Mouse (Mus musculus): ENCODE measurements around the gene Ino80. TPM values are rescaled to one million over a fixed set of nuclear protein-coding genes. Genes with fewer than 3 reads are reported as not detected.

Ino80 gene
- polyA plus RNA-seq, 1 experiment: 9.9 TPM

DNA sequence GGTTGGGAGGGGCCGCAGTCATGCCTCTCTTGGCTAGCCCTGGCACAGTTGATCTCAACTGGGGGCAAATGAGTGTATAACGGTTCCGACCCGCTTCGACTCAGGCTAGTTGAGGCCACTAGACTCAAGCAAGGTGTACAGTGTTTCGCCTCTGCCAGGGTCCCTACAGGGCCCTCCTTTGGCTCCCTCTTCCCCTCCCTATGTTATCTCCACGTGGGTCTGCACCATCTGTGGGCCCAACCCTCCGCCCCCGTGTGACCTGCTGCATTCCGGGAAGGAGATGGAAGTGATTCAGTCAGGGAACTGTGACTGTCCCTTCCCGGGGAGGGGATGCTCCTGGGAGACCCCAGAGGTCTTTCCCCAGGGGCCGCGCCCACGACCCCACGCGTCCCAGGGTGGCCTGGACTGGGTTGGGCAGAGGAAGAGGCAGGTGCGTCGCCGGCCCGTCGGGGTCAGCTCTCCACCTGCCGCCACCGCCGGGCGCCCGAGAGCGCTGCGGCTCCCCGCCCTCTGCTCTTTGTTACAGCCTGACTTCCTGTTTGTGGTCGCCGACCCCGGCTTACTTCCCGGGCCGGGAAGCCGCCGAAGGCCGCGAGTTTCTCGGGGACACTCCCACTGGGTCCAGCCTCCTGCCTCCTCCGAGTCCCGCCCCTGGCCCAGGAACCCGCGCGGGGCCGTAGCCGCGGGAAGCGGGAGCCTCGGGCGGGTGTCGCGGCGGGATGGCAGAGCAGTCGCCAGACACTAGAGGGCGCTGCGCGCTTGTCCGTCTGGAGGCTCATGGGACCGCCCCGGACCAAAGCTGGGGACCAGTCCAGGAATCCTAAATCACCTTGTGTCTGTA lies 139.8 kb downstream of the Ino80 start:
- peak overlapping the region; percentile 74 for H3K27ac ChIP-seq (ENCODE audit: control insufficient read depth, insufficient read depth, low read depth, low read length, poor library complexity)
- WGBS: 5% methylated on average over 60 of the region's 60 CpGs
- TF ChIP-seq CTCF (IDR thresholded peaks at IDR 0.05; ENCODE audit: control insufficient read depth, insufficient read depth, low read length): peak; percentile 81
- peak; percentile 46; the same call in 1 of the 2 replicates for TF ChIP-seq POLR2A (IDR thresholded peaks at IDR 0.05; ENCODE audit: borderline replicate concordance, control insufficient read depth, low read depth, low read length)

DNA sequence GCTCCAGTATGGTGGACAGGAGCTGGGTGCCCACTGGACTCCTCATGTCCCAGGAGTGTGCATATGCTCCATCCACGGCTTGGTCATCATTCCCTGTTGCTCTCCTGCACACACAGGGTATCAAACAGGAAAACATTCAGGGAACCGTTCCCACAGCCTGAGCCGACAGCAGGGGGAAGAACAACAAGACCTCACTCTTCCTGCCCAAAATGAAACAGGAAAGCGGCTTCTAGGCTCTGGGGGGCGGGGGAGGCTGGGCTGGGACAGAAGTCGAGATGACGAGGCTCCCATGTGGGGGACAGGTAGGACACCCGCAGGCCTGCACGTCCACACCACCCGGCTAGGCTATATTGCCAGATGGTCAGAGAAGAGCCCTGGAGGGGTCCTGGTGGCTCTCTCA lies 141.0 kb downstream of the Ino80 start:
- TF ChIP-seq POLR2A (IDR thresholded peaks at IDR 0.05; ENCODE audit: borderline replicate concordance, control insufficient read depth, low read depth, low read length) (no peak), CTCF (IDR thresholded peaks at IDR 0.05; ENCODE audit: control insufficient read depth, insufficient read depth, low read length) (no peak)
- H3K27ac ChIP-seq (ENCODE audit: control insufficient read depth, insufficient read depth, low read depth, low read length, poor library complexity): peak overlapping the region; percentile 19; the same call in 1 of the 2 replicates

More for the DNA sequence above, 139.8 kb downstream of the Ino80 start:
- Histone ChIP-seq H3K4me3 (replicated peaks; ENCODE audit: control insufficient read depth, low read depth, low read length) (peak overlapping the region; percentile 61), H3K4me1 (ENCODE audit: control insufficient read depth, insufficient read depth, low read length) (peaks cover 2% of the 10 kb centered on the region)

GRCm38 (mm10) chr2:119336002-119336401 lies 141.5 kb downstream of the Ino80 start:
- 2% methylated on average over 2 of the region's 2 CpGs for WGBS
- peak overlapping the region; percentile 19; the same call in 1 of the 2 replicates for H3K27ac ChIP-seq (ENCODE audit: control insufficient read depth, insufficient read depth, low read depth, low read length, poor library complexity)
- H3K4me1 ChIP-seq (ENCODE audit: control insufficient read depth, insufficient read depth, low read length): peaks cover 2% of the 10 kb centered on the region
- H3K4me3 ChIP-seq (replicated peaks; ENCODE audit: control insufficient read depth, low read depth, low read length): no peak overlapping the region
- no peak for TF ChIP-seq POLR2A (IDR thresholded peaks at IDR 0.05; ENCODE audit: borderline replicate concordance, control insufficient read depth, low read depth, low read length)
- no peak for TF ChIP-seq CTCF (IDR thresholded peaks at IDR 0.05; ENCODE audit: control insufficient read depth, insufficient read depth, low read length)

More for the DNA sequence above, 141.0 kb downstream of the Ino80 start:
- 8% methylated on average over 10 of the region's 10 CpGs for WGBS
- H3K4me1 ChIP-seq (ENCODE audit: control insufficient read depth, insufficient read depth, low read length): peaks cover 2% of the 10 kb centered on the region
- no peak overlapping the region for H3K4me3 ChIP-seq (replicated peaks; ENCODE audit: control insufficient read depth, low read depth, low read length)

DNA sequence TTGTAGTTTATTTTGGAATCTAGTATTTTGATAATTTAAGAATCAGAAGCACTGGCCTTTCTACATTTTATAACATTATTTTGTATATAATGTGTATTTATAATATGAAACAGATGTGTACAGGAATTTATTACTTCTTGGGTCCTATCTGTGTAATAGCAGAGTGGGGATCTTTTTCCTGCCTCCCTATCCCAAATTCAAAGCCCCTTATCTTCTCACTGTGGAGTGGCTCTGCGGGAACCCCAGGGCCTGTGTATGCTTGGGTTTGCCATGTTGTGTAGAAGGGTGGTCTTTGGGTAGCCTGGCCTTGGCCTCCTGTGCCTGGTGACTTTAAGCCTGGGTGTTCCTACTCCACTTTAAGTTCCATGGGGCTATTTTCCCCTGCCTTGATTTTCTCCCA lies 142.0 kb downstream of the Ino80 start:
- no peak overlapping the region for H3K27ac ChIP-seq (ENCODE audit: control insufficient read depth, insufficient read depth, low read depth, low read length, poor library complexity)
- peaks cover 2% of the 10 kb centered on the region for H3K4me1 ChIP-seq (ENCODE audit: control insufficient read depth, insufficient read depth, low read length)
- no peak overlapping the region for H3K4me3 ChIP-seq (replicated peaks; ENCODE audit: control insufficient read depth, low read depth, low read length)
- TF ChIP-seq POLR2A (IDR thresholded peaks at IDR 0.05; ENCODE audit: borderline replicate concordance, control insufficient read depth, low read depth, low read length) (no peak), CTCF (IDR thresholded peaks at IDR 0.05; ENCODE audit: control insufficient read depth, insufficient read depth, low read length) (no peak)
- WGBS: 83% methylated on average over 1 of the region's 1 CpGs

GRCm38 (mm10) chr2:119334964-119335525 lies 142.4 kb downstream of the Ino80 start:
- no peak for TF ChIP-seq POLR2A (IDR thresholded peaks at IDR 0.05; ENCODE audit: borderline replicate concordance, control insufficient read depth, low read depth, low read length)
- no peak for TF ChIP-seq CTCF (IDR thresholded peaks at IDR 0.05; ENCODE audit: control insufficient read depth, insufficient read depth, low read length)
- 88% methylated on average over 7 of the region's 7 CpGs for WGBS
- no peak overlapping the region for H3K27ac ChIP-seq (ENCODE audit: control insufficient read depth, insufficient read depth, low read depth, low read length, poor library complexity)

DNA sequence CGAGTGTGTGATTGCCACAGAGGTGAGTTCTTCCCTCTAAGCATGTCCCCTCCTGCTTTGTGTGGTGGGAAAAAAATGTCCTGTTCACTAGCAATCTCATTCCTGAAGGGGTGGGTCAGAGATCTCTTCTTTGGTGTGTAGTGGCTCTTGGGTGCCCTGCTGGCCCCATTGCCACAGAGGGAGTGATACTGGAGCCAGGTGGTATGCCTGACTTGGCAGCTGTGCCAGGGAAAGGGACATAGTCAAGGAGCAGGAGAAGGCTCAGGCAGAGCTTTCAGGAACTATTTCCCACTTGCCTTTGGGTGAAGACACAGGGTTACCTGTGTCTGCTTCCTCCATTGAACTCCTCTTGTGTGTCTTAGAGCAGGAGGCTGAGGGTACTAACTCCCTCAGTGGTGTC lies 143.4 kb downstream of the Ino80 start:
- TF ChIP-seq CTCF (IDR thresholded peaks at IDR 0.05; ENCODE audit: control insufficient read depth, insufficient read depth, low read length) (no peak), POLR2A (IDR thresholded peaks at IDR 0.05; ENCODE audit: borderline replicate concordance, control insufficient read depth, low read depth, low read length) (no peak)
- no peak overlapping the region for H3K4me3 ChIP-seq (replicated peaks; ENCODE audit: control insufficient read depth, low read depth, low read length)
- peaks cover 2% of the 10 kb centered on the region for H3K4me1 ChIP-seq (ENCODE audit: control insufficient read depth, insufficient read depth, low read length)
- H3K27ac ChIP-seq (ENCODE audit: control insufficient read depth, insufficient read depth, low read depth, low read length, poor library complexity): no peak overlapping the region
- 40% methylated on average over 1 of the region's 1 CpGs for WGBS

More at GRCm38 (mm10) chr2:119334964-119335525, 142.4 kb downstream of the Ino80 start:
- H3K4me1 ChIP-seq (ENCODE audit: control insufficient read depth, insufficient read depth, low read length): peaks cover 2% of the 10 kb centered on the region
- H3K4me3 ChIP-seq (replicated peaks; ENCODE audit: control insufficient read depth, low read depth, low read length): no peak overlapping the region

- 78% methylated on average over 24 of the region's 24 CpGs for WGBS
- Histone ChIP-seq H3K27ac (ENCODE audit: control insufficient read depth, insufficient read depth, low read depth, low read length, poor library complexity) (no peak overlapping the region), H3K4me1 (ENCODE audit: control insufficient read depth, insufficient read depth, low read length) (peaks cover 2% of the 10 kb centered on the region), H3K4me3 (replicated peaks; ENCODE audit: control insufficient read depth, low read depth, low read length) (no peak overlapping the region)
- TF ChIP-seq CTCF (IDR thresholded peaks at IDR 0.05; ENCODE audit: control insufficient read depth, insufficient read depth, low read length) (no peak), POLR2A (IDR thresholded peaks at IDR 0.05; ENCODE audit: borderline replicate concordance, control insufficient read depth, low read depth, low read length) (no peak)
Measured at GRCm38 (mm10) chr2:119332177-119332661, 145.3 kb downstream of the Ino80 start.

GRCm38 (mm10) chr2:119330795-119331194 lies 146.7 kb downstream of the Ino80 start:
- Histone ChIP-seq H3K4me1 (ENCODE audit: control insufficient read depth, insufficient read depth, low read length) (no peaks in the 10 kb centered on the region), H3K27ac (ENCODE audit: control insufficient read depth, insufficient read depth, low read depth, low read length, poor library complexity) (no peak overlapping the region), H3K4me3 (replicated peaks; ENCODE audit: control insufficient read depth, low read depth, low read length) (no peak overlapping the region)
- WGBS: 90% methylated on average over 8 of the region's 8 CpGs
- TF ChIP-seq POLR2A (IDR thresholded peaks at IDR 0.05; ENCODE audit: borderline replicate concordance, control insufficient read depth, low read depth, low read length) (no peak), CTCF (IDR thresholded peaks at IDR 0.05; ENCODE audit: control insufficient read depth, insufficient read depth, low read length) (no peak)
